Mouse (Mus musculus) cerebellum, adult 9-10 months (tissue): Measurements from ENCODE around the gene Slc35g3.
A peak's percentile ranks its signal among the peaks of the same experiment; 100 is the strongest.
"Not testable (repeated sequence)": the region's sequence is repeated elsewhere in the genome, so short reads cannot be mapped to it uniquely, and the experiment has no call there.

Experiments used
- DNase-seq: peaks from one replicate; pipeline ENCODE4 v3.0.0; 2022

Slc35g3 gene

GRCm38 (mm10) chr11:69752686-69753085, 9.1 kb downstream of the Slc35g3 start:
- DNase-seq: no peak

- no peak for DNase-seq
Measured at GRCm38 (mm10) chr11:69751635-69752034, 10.1 kb downstream of the Slc35g3 start.

- not testable (repeated sequence) for DNase-seq
Measured at GRCm38 (mm10) chr11:69731408-69731807, 30.4 kb downstream of the Slc35g3 start.

GRCm38 (mm10) chr11:69729063-69729462, 32.7 kb downstream of the Slc35g3 start:
- peak; percentile 69 for DNase-seq

- no peak for DNase-seq
Measured at GRCm38 (mm10) chr11:69725951-69726350, 35.8 kb downstream of the Slc35g3 start.

- no peak for DNase-seq
Measured at GRCm38 (mm10) chr11:69723074-69723473, 38.7 kb downstream of the Slc35g3 start.

GRCm38 (mm10) chr11:69720852-69721251, 40.9 kb downstream of the Slc35g3 start:
- no peak for DNase-seq

GRCm38 (mm10) chr11:69719423-69719822, 42.3 kb downstream of the Slc35g3 start:
- no peak for DNase-seq

- DNase-seq: no peak
Measured at GRCm38 (mm10) chr11:69718661-69719060, 43.1 kb downstream of the Slc35g3 start.

- DNase-seq: no peak
Measured at GRCm38 (mm10) chr11:69716953-69717352, 44.8 kb downstream of the Slc35g3 start.

- DNase-seq: no peak
Measured at GRCm38 (mm10) chr11:69715929-69716328, 45.8 kb downstream of the Slc35g3 start.

GRCm38 (mm10) chr11:69715482-69715881, 46.3 kb downstream of the Slc35g3 start:
- no peak for DNase-seq

- no peak for DNase-seq
Measured at GRCm38 (mm10) chr11:69714636-69715329, 47.0 kb downstream of the Slc35g3 start.

- DNase-seq: no peak
Measured at GRCm38 (mm10) chr11:69712954-69713672, 48.7 kb downstream of the Slc35g3 start.

- no peak for DNase-seq
Measured at GRCm38 (mm10) chr11:69711082-69711481, 50.7 kb downstream of the Slc35g3 start.

GRCm38 (mm10) chr11:69710470-69710869, 51.3 kb downstream of the Slc35g3 start:
- no peak for DNase-seq
